Mouse (Mus musculus): ENCODE measurements around the gene Lkaaear1. TPM values are rescaled to one million over a fixed set of nuclear protein-coding genes. Genes with fewer than 3 reads are reported as not detected.

Lkaaear1 gene
- not detected in 2 replicates for polyA plus RNA-seq (2014; fragmentation: Nextera tagmentation; extraction: Ambion mirVana)

DNA sequence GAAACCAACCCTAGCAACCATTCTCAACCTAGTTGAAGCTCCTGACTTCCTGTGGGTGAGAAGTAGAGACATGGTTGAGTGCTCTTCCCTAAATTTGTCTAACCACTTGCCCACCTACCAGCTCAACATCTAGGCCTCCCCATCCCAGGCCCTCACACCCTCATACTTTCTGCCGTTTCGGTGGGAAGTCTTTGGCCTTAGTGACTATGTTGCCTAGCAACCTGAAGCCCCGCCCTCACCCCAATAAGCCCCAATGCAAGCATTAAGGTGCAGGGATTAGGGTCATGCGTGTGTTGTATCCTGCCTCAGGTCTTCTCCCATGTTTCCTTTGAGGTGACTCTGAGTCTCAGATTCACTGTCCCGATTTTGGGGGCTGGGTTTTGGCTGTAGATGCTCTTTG, at the start of gene Lkaaear1:
Gene Lkaaear1 (minus strand): TSS at position 202 of the 400 bp plus-strand sequence.
- no peaks in the 10 kb centered on the region for H3K27me3 ChIP-seq (ENCODE audit: control insufficient read depth, insufficient read depth, low read length)
- H3K4me1 ChIP-seq (ENCODE audit: control insufficient read depth, insufficient read depth, low read length), result no peaks in the 10 kb centered on the region; the same call in 1 of the 2 replicates
- no peak within 1 kb of the TSS for H3K4me3 ChIP-seq (ENCODE audit: low read depth, low read length)
- WGBS, result 47% methylated on average over 5 of the region's 5 CpGs
- H3K4me2 ChIP-seq (ENCODE audit: low read depth), result no peak within 1 kb of the TSS
- H3K36me3 ChIP-seq (ENCODE audit: control insufficient read depth, insufficient read depth, low read length), result no peaks in the 10 kb centered on the region
- no peaks in the 10 kb centered on the region for H3K9me3 ChIP-seq (ENCODE audit: control insufficient read depth, low read length)
- ATAC-seq (ENCODE audit: insufficient read depth, low FRiP score, low TSS enrichment) (no peak), DNase-seq (ENCODE audit: low spot score) (no peak)
- no peak within 1 kb of the TSS for H3K9ac ChIP-seq (ENCODE audit: low read length)
- H3K27ac ChIP-seq (ENCODE audit: low read depth, low read length), result no peak within 1 kb of the TSS

DNA sequence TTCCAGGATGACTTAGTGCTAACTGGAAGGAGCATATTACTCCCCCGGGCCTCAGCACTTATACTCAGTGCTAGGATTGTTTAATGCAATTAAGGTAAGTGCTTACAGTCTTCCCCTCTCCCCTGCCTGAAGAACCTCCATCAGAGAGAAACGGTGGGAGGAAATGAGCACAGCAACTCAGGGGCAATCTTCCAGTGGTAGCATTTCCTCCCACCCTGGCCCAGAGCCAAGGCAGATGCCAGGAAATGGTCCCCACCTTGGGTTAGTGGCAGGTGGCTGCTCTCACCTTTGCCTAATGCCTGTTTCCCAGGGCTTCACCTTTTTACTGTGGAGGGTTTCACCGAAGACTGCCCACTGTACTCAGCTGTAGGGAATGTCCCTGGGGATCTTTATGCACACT, 31.8 kb upstream of the Lkaaear1 start:
- Histone ChIP-seq H3K27me3 (ENCODE audit: control insufficient read depth, insufficient read depth, low read length) (no peaks in the 10 kb centered on the region), H3K36me3 (ENCODE audit: control insufficient read depth, insufficient read depth, low read length) (no peaks in the 10 kb centered on the region), H3K4me1 (ENCODE audit: control insufficient read depth, insufficient read depth, low read length) (no peaks in the 10 kb centered on the region), H3K27ac (ENCODE audit: low read depth, low read length) (no peak overlapping the region), H3K4me2 (ENCODE audit: low read depth) (no peak overlapping the region), H3K4me3 (ENCODE audit: low read depth, low read length) (no peak overlapping the region), H3K9me3 (ENCODE audit: control insufficient read depth, low read length) (no peaks in the 10 kb centered on the region), H3K9ac (ENCODE audit: low read length) (no peak overlapping the region)
- whole genome bisulfite sequencing, result 58% methylated on average over 3 of the region's 3 CpGs
- no peak for ATAC-seq (ENCODE audit: insufficient read depth, low FRiP score, low TSS enrichment)
- no peak for DNase-seq (ENCODE audit: low spot score)

DNA sequence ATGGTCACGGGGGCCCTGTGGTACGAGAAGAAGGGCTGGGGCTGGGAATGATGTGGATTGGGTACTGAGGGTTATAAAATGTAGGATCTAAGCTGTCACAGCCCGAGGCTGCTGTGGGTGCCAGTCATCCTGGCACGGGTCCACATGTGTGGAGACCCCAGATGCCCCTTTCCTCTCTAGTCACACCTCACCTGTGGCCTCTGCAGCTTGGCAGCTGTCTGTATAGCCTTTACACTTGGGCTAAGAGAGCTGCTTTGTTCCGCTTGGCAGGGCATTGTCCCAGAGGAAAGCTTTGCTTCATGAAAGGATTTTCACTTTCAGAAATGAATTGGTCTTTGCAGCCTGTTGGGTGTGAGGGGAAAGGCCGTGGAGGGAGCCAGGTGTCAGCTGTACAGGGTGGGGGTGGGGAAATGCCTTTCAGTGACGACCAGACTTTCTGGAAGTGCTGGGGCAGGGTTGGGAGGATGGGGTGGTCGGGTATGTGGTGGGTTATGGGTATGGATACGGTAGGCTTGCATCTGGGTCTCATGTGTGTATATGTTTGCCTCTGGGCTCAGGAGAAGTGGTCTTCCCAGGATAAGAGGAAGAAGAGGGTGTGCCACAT, 29.5 kb upstream of the Lkaaear1 start:
- Histone ChIP-seq H3K4me3 (ENCODE audit: low read depth, low read length) (no peak overlapping the region), H3K27me3 (ENCODE audit: control insufficient read depth, insufficient read depth, low read length) (no peaks in the 10 kb centered on the region), H3K9ac (ENCODE audit: low read length) (no peak overlapping the region), H3K4me1 (ENCODE audit: control insufficient read depth, insufficient read depth, low read length) (no peaks in the 10 kb centered on the region), H3K27ac (ENCODE audit: low read depth, low read length) (no peak overlapping the region), H3K36me3 (ENCODE audit: control insufficient read depth, insufficient read depth, low read length) (no peaks in the 10 kb centered on the region), H3K4me2 (ENCODE audit: low read depth) (no peak overlapping the region), H3K9me3 (ENCODE audit: control insufficient read depth, low read length) (no peaks in the 10 kb centered on the region)
- no peak; the same call in 1 of the 2 replicates for ATAC-seq (ENCODE audit: insufficient read depth, low FRiP score, low TSS enrichment)
- 49% methylated on average over 9 of the region's 9 CpGs for WGBS
- no peak for DNase-seq (ENCODE audit: low spot score)

- Histone ChIP-seq H3K27ac (ENCODE audit: low read depth, low read length) (no peak overlapping the region), H3K4me1 (ENCODE audit: control insufficient read depth, insufficient read depth, low read length) (no peaks in the 10 kb centered on the region), H3K9ac (ENCODE audit: low read length) (no peak overlapping the region), H3K36me3 (ENCODE audit: control insufficient read depth, insufficient read depth, low read length) (no peaks in the 10 kb centered on the region), H3K9me3 (ENCODE audit: control insufficient read depth, low read length) (no peaks in the 10 kb centered on the region), H3K27me3 (ENCODE audit: control insufficient read depth, insufficient read depth, low read length) (no peaks in the 10 kb centered on the region), H3K4me3 (ENCODE audit: low read depth, low read length) (no peak overlapping the region), H3K4me2 (ENCODE audit: low read depth) (no peak overlapping the region)
- 15% methylated on average over 3 of the region's 3 CpGs for WGBS
- no peak for ATAC-seq (ENCODE audit: insufficient read depth, low FRiP score, low TSS enrichment)
- DNase-seq (ENCODE audit: low spot score), result peak; percentile 66
These were observed 24.0 kb upstream of the Lkaaear1 start for GRCm38 (mm10) chr2:181722213-181722612.

GRCm38 (mm10) chr2:181721200-181721599, 23.0 kb upstream of the Lkaaear1 start:
- H3K9ac ChIP-seq (ENCODE audit: low read length), result no peak overlapping the region
- no peaks in the 10 kb centered on the region for H3K9me3 ChIP-seq (ENCODE audit: control insufficient read depth, low read length)
- H3K36me3 ChIP-seq (ENCODE audit: control insufficient read depth, insufficient read depth, low read length), result no peaks in the 10 kb centered on the region
- no peak overlapping the region for H3K4me3 ChIP-seq (ENCODE audit: low read depth, low read length)
- no peaks in the 10 kb centered on the region for H3K4me1 ChIP-seq (ENCODE audit: control insufficient read depth, insufficient read depth, low read length)
- H3K4me2 ChIP-seq (ENCODE audit: low read depth), result no peak overlapping the region
- no peak overlapping the region for H3K27ac ChIP-seq (ENCODE audit: low read depth, low read length)
- H3K27me3 ChIP-seq (ENCODE audit: control insufficient read depth, insufficient read depth, low read length), result no peaks in the 10 kb centered on the region
- ATAC-seq (ENCODE audit: insufficient read depth, low FRiP score, low TSS enrichment) (no peak), DNase-seq (ENCODE audit: low spot score) (no peak)

GRCm38 (mm10) chr2:181720061-181720460, 21.8 kb upstream of the Lkaaear1 start:
- H3K27ac ChIP-seq (ENCODE audit: low read depth, low read length), result no peak overlapping the region

GRCm38 (mm10) chr2:181716991-181717390, 18.7 kb upstream of the Lkaaear1 start:
- no peaks in the 10 kb centered on the region for H3K36me3 ChIP-seq (ENCODE audit: control insufficient read depth, insufficient read depth, low read length)
- 93% methylated on average over 3 of the region's 3 CpGs for WGBS
- H3K9ac ChIP-seq (ENCODE audit: low read length), result no peak overlapping the region
- H3K9me3 ChIP-seq (ENCODE audit: control insufficient read depth, low read length), result no peaks in the 10 kb centered on the region
- no peak for DNase-seq (ENCODE audit: low spot score)
- H3K4me2 ChIP-seq (ENCODE audit: low read depth), result no peak overlapping the region
- ATAC-seq (ENCODE audit: insufficient read depth, low FRiP score, low TSS enrichment), result no peak
- no peak overlapping the region for H3K27ac ChIP-seq (ENCODE audit: low read depth, low read length)
- H3K4me1 ChIP-seq (ENCODE audit: control insufficient read depth, insufficient read depth, low read length), result peaks cover 5% of the 10 kb centered on the region
- no peaks in the 10 kb centered on the region for H3K27me3 ChIP-seq (ENCODE audit: control insufficient read depth, insufficient read depth, low read length)
- no peak overlapping the region for H3K4me3 ChIP-seq (ENCODE audit: low read depth, low read length)

More at GRCm38 (mm10) chr2:181720061-181720460, 21.8 kb upstream of the Lkaaear1 start:
- Histone ChIP-seq H3K36me3 (ENCODE audit: control insufficient read depth, insufficient read depth, low read length) (no peaks in the 10 kb centered on the region), H3K4me2 (ENCODE audit: low read depth) (no peak overlapping the region), H3K9ac (ENCODE audit: low read length) (no peak overlapping the region), H3K4me1 (ENCODE audit: control insufficient read depth, insufficient read depth, low read length) (peaks cover under 1% of the 10 kb centered on the region; the same call in 1 of the 2 replicates), H3K27me3 (ENCODE audit: control insufficient read depth, insufficient read depth, low read length) (no peaks in the 10 kb centered on the region), H3K4me3 (ENCODE audit: low read depth, low read length) (no peak overlapping the region), H3K9me3 (ENCODE audit: control insufficient read depth, low read length) (no peaks in the 10 kb centered on the region)
- DNase-seq (ENCODE audit: low spot score) (no peak), ATAC-seq (ENCODE audit: insufficient read depth, low FRiP score, low TSS enrichment) (no peak)
- 31% methylated on average over 3 of the region's 3 CpGs for WGBS

DNA sequence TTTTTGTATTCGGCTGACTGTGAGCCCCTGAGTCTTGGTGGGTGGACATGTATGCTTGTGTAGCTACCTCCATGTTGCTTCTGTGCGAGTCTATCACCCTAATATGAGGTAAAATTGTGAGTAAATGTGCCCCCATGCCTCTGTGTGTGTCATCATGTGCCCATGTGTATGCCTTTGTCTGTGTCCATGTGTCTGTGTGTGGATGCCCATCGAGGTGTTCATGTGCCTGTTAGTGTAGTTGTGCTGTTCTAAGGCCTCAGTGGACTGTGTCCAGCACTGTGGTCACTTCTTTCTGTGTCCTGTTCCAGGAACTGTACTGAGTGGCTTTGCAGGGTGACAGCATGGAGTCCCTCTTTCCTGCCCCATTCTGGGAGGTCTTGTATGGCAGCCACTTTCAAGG, 17.1 kb upstream of the Lkaaear1 start:
- Histone ChIP-seq H3K27me3 (ENCODE audit: control insufficient read depth, insufficient read depth, low read length) (no peaks in the 10 kb centered on the region), H3K4me2 (ENCODE audit: low read depth) (peak overlapping the region; percentile 39), H3K4me1 (ENCODE audit: control insufficient read depth, insufficient read depth, low read length) (peaks cover 5% of the 10 kb centered on the region), H3K9me3 (ENCODE audit: control insufficient read depth, low read length) (no peaks in the 10 kb centered on the region), H3K4me3 (ENCODE audit: low read depth, low read length) (peak overlapping the region; percentile 23), H3K9ac (ENCODE audit: low read length) (peak overlapping the region; percentile 61), H3K36me3 (ENCODE audit: control insufficient read depth, insufficient read depth, low read length) (no peaks in the 10 kb centered on the region), H3K27ac (ENCODE audit: low read depth, low read length) (0 out of 2 replicates have a peak overlapping the region, but pooled peaks have one; percentile 54)
- DNase-seq (ENCODE audit: low spot score) (no peak), ATAC-seq (ENCODE audit: insufficient read depth, low FRiP score, low TSS enrichment) (no peak)
- 74% methylated on average over 3 of the region's 3 CpGs for WGBS

DNA sequence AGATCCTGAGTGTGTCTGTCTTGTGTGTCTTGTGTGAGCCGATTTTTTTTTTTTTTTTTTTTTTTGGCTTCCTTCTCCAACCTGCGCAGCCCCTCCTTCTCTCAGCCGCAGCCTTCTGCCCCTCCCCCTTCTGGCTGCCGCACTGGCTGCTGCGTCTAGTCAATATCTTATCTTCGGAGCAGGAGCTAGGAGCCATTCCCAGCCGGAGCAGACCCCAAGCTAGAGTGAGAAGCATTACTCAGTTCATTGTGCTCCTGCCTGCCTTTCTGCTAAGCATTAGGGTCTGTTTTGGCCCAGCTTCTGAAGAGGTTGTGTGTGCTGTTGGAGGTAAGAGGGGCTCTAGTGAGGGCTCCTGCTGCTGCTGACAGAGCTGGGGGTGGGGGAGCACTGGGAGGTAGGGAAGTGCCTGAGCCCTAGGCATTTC, 16.7 kb upstream of the Lkaaear1 start, which contains the start of gene Oprl1:
Gene Oprl1 (plus strand): TSS at position 114 of the 424 bp plus-strand sequence.
- H3K9me3 ChIP-seq (ENCODE audit: control insufficient read depth, low read length), result no peaks in the 10 kb centered on the region
- peak; percentile 64 for DNase-seq (ENCODE audit: low spot score)
- H3K36me3 ChIP-seq (ENCODE audit: control insufficient read depth, insufficient read depth, low read length), result no peaks in the 10 kb centered on the region
- peaks cover 5% of the 10 kb centered on the region for H3K4me1 ChIP-seq (ENCODE audit: control insufficient read depth, insufficient read depth, low read length)
- WGBS, result 4% methylated on average over 7 of the region's 7 CpGs
- peak within 1 kb of the TSS; percentile 39 for H3K4me2 ChIP-seq (ENCODE audit: low read depth)
- H3K4me3 ChIP-seq (ENCODE audit: low read depth, low read length), result peak within 1 kb of the TSS; percentile 23
- H3K27me3 ChIP-seq (ENCODE audit: control insufficient read depth, insufficient read depth, low read length), result no peaks in the 10 kb centered on the region
- H3K27ac ChIP-seq (ENCODE audit: low read depth, low read length), result 0 out of 2 replicates have a peak within 1 kb of the TSS, but pooled peaks have one; percentile 54
- ATAC-seq (ENCODE audit: insufficient read depth, low FRiP score, low TSS enrichment), result peak; percentile 73
- H3K9ac ChIP-seq (ENCODE audit: low read length), result peak within 1 kb of the TSS; percentile 61
